Mouse (Mus musculus): ENCODE measurements around the gene Bet1l. TPM values are rescaled to one million over a fixed set of nuclear protein-coding genes. Genes with fewer than 3 reads are reported as not detected.

Gene Bet1l
- polyA plus RNA-seq, 1 experiment from 2014 or later = 50.5 TPM

DNA sequence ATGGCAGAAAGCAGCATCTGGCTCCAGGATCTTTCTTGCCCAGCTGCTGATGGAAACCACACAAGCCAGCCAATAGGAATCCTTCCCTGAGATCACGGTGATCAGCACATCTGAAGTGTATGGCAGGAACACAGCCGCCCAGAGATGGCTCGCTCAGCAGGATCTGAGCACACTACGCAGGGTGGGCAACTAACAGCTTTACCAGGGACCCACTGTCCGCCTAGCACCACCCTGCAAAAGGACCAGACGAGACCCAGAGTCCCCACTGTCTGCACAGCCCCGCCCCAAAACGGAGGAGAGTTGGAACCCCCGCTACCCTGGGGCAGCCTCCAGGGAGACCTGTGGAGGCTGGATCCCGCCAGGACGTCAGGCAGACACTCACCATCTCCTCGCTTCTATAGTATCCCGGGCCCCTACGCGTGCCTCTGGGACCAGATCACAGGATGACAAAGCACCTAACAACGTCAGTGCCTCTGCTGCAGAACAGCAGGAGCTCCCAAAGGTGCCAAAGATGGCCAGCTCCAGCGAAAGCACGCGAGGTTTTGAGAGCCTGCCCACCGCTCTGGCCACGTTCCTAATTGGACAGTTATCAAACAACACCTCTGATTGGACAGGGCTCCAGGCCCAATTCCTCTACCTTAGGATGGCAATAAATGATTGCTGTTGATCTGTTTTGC is 35.6 kb downstream of the Bet1l start, which contains the start of gene Zfp941:
TSS of gene Zfp941 (minus strand) at position 526 of the 677 bp plus-strand sequence.
- H3K9ac ChIP-seq = peak within 1 kb of the TSS; percentile 87
- peaks cover 17% of the 10 kb centered on the region; the same call in 1 of the 2 replicates for H3K4me1 ChIP-seq (replicated peaks; ENCODE audit: control insufficient read depth, insufficient read depth, low read length)
- H3K4me2 ChIP-seq (replicated peaks) = peak within 1 kb of the TSS; percentile 63
- DNase-seq (ENCODE audit: low spot score) = peak; percentile 84
- peak; percentile 93 for ATAC-seq (ENCODE audit: low FRiP score)
- H3K9me3 ChIP-seq (ENCODE audit: control insufficient read depth, low read length) = no peaks in the 10 kb centered on the region
- H3K27ac ChIP-seq = peak within 1 kb of the TSS; percentile 95
- 2% methylated on average over 21 of the region's 21 CpGs for WGBS
- peak within 1 kb of the TSS; percentile 75 for H3K4me3 ChIP-seq (replicated peaks; ENCODE audit: low read length)
- H3K27me3 ChIP-seq (ENCODE audit: control insufficient read depth, insufficient read depth, low read length) = no peaks in the 10 kb centered on the region
- H3K36me3 ChIP-seq (replicated peaks; ENCODE audit: control insufficient read depth, insufficient read depth) = peaks cover 7% of the 10 kb centered on the region; the same call in 1 of the 2 replicates

- Histone ChIP-seq H3K4me2 (replicated peaks) (peak overlapping the region; percentile 63), H3K36me3 (replicated peaks; ENCODE audit: control insufficient read depth, insufficient read depth) (peaks cover 7% of the 10 kb centered on the region; the same call in 1 of the 2 replicates), H3K4me1 (replicated peaks; ENCODE audit: control insufficient read depth, insufficient read depth, low read length) (peaks cover 17% of the 10 kb centered on the region; the same call in 1 of the 2 replicates), H3K27ac (peak overlapping the region; percentile 95), H3K4me3 (replicated peaks; ENCODE audit: low read length) (peak overlapping the region; percentile 75), H3K9me3 (ENCODE audit: control insufficient read depth, low read length) (no peaks in the 10 kb centered on the region), H3K27me3 (ENCODE audit: control insufficient read depth, insufficient read depth, low read length) (no peaks in the 10 kb centered on the region), H3K9ac (peak overlapping the region; percentile 87)
- DNase-seq (ENCODE audit: low spot score) (no peak), ATAC-seq (ENCODE audit: low FRiP score) (peak; percentile 60)
- 45% methylated on average over 5 of the region's 5 CpGs for WGBS
Measured at GRCm38 (mm10) chr7:140821305-140821652, 36.1 kb downstream of the Bet1l start.

- no peak for DNase-seq (ENCODE audit: low spot score)
Measured at GRCm38 (mm10) chr7:140820173-140820572, 37.2 kb downstream of the Bet1l start.

GRCm38 (mm10) chr7:140812850-140813249 is 44.5 kb downstream of the Bet1l start:
- 0 out of 2 replicates have a peak, but pooled peaks cover 3% of the 10 kb centered on the region for H3K4me1 ChIP-seq (replicated peaks; ENCODE audit: control insufficient read depth, insufficient read depth, low read length)
- 94% methylated on average over 12 of the region's 12 CpGs for WGBS
- H3K4me3 ChIP-seq (replicated peaks; ENCODE audit: low read length) = no peak overlapping the region

More at GRCm38 (mm10) chr7:140820173-140820572, 37.2 kb downstream of the Bet1l start:
- H3K36me3 ChIP-seq (replicated peaks; ENCODE audit: control insufficient read depth, insufficient read depth) = peaks cover 7% of the 10 kb centered on the region; the same call in 1 of the 2 replicates
- H3K4me2 ChIP-seq (replicated peaks) = peak overlapping the region; percentile 63
- no peaks in the 10 kb centered on the region for H3K27me3 ChIP-seq (ENCODE audit: control insufficient read depth, insufficient read depth, low read length)
- H3K27ac ChIP-seq = no peak overlapping the region
- H3K9me3 ChIP-seq (ENCODE audit: control insufficient read depth, low read length) = no peaks in the 10 kb centered on the region
- peaks cover 17% of the 10 kb centered on the region; the same call in 1 of the 2 replicates for H3K4me1 ChIP-seq (replicated peaks; ENCODE audit: control insufficient read depth, insufficient read depth, low read length)
- WGBS = 55% methylated on average over 4 of the region's 4 CpGs
- H3K4me3 ChIP-seq (replicated peaks; ENCODE audit: low read length) = no peak overlapping the region; the same call in 1 of the 2 replicates
- ATAC-seq (ENCODE audit: low FRiP score) = no peak
- H3K9ac ChIP-seq = no peak overlapping the region

DNA sequence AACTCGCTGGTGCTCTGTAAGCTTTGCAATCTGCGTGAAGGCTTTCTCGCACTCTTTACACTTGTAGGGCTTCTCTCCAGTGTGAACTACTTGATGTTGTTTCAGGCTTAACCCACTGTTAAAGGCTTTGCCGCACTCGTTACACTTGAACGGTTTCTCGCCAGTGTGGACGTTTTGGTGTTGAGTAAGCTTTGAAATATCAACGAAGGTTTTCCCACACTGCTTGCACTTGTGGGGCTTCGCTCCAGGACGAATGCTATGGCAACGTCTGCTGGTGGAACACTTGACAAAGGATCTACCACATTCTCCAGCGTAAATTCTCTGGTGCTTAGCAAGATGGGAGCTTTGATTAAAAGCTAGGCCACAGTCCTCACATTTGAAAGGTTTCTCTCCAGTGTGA is 45.7 kb downstream of the Bet1l start:
- no peak overlapping the region for H3K4me3 ChIP-seq (replicated peaks; ENCODE audit: low read length)
- H3K4me2 ChIP-seq (replicated peaks) = no peak overlapping the region
- WGBS = 79% methylated on average over 13 of the region's 13 CpGs
- H3K9ac ChIP-seq = no peak overlapping the region
- DNase-seq (ENCODE audit: low spot score) (no peak), ATAC-seq (ENCODE audit: low FRiP score) (no peak)
- H3K36me3 ChIP-seq (replicated peaks; ENCODE audit: control insufficient read depth, insufficient read depth) = peaks cover 41% of the 10 kb centered on the region
- H3K9me3 ChIP-seq (ENCODE audit: control insufficient read depth, low read length) = no peaks in the 10 kb centered on the region
- H3K27me3 ChIP-seq (ENCODE audit: control insufficient read depth, insufficient read depth, low read length) = no peaks in the 10 kb centered on the region
- H3K4me1 ChIP-seq (replicated peaks; ENCODE audit: control insufficient read depth, insufficient read depth, low read length) = no peaks in the 10 kb centered on the region
- 0 out of 2 replicates have a peak overlapping the region, but pooled peaks have one; percentile 22 for H3K27ac ChIP-seq

More at GRCm38 (mm10) chr7:140812850-140813249, 44.5 kb downstream of the Bet1l start:
- Histone ChIP-seq H3K36me3 (replicated peaks; ENCODE audit: control insufficient read depth, insufficient read depth) (peaks cover 42% of the 10 kb centered on the region), H3K4me2 (replicated peaks) (no peak overlapping the region), H3K9ac (no peak overlapping the region), H3K9me3 (ENCODE audit: control insufficient read depth, low read length) (no peaks in the 10 kb centered on the region), H3K27ac (no peak overlapping the region), H3K27me3 (ENCODE audit: control insufficient read depth, insufficient read depth, low read length) (no peaks in the 10 kb centered on the region)
- no peak for ATAC-seq (ENCODE audit: low FRiP score)
- no peak for DNase-seq (ENCODE audit: low spot score)

DNA sequence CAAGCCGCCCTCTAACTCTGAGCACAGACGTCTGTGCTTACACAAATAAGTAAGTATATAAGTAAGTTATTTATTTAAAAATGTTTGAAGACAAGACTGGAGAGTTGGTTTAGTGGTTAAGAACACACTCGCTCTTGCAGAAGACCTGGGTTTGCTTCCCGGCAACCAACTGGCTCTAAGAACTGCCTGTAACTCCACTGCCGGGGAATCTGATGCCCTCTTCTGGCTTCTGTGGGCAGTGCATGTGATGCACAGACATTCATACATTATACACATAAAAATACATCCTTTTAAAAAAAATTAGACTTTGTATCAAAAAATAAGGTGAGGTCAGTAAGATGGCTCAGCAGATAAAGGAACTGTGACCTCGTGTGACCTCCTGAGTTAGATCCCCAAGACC is 46.9 kb downstream of the Bet1l start:
- no peak overlapping the region for H3K9ac ChIP-seq
- H3K4me3 ChIP-seq (replicated peaks; ENCODE audit: low read length) = no peak overlapping the region
- H3K36me3 ChIP-seq (replicated peaks; ENCODE audit: control insufficient read depth, insufficient read depth) = peaks cover 41% of the 10 kb centered on the region
- no peak overlapping the region for H3K4me2 ChIP-seq (replicated peaks)
- DNase-seq (ENCODE audit: low spot score) (no peak), ATAC-seq (ENCODE audit: low FRiP score) (no peak)
- no peaks in the 10 kb centered on the region for H3K27me3 ChIP-seq (ENCODE audit: control insufficient read depth, insufficient read depth, low read length)
- H3K9me3 ChIP-seq (ENCODE audit: control insufficient read depth, low read length) = no peaks in the 10 kb centered on the region
- no peaks in the 10 kb centered on the region for H3K4me1 ChIP-seq (replicated peaks; ENCODE audit: control insufficient read depth, insufficient read depth, low read length)
- no peak overlapping the region for H3K27ac ChIP-seq
- 94% methylated on average over 6 of the region's 6 CpGs for WGBS

- H3K9me3 ChIP-seq (ENCODE audit: control insufficient read depth, low read length) = no peaks in the 10 kb centered on the region
- H3K4me3 ChIP-seq (replicated peaks; ENCODE audit: low read length) = no peak overlapping the region
- no peaks in the 10 kb centered on the region for H3K27me3 ChIP-seq (ENCODE audit: control insufficient read depth, insufficient read depth, low read length)
- 18% methylated on average over 1 of the region's 1 CpGs for WGBS
- peaks cover 12% of the 10 kb centered on the region for H3K36me3 ChIP-seq (replicated peaks; ENCODE audit: control insufficient read depth, insufficient read depth)
- H3K9ac ChIP-seq = no peak overlapping the region
- H3K4me1 ChIP-seq (replicated peaks; ENCODE audit: control insufficient read depth, insufficient read depth, low read length) = no peaks in the 10 kb centered on the region
- H3K27ac ChIP-seq = no peak overlapping the region
- ATAC-seq (ENCODE audit: low FRiP score) (peak; percentile 14; the same call in 1 of the 2 replicates), DNase-seq (ENCODE audit: low spot score) (no peak)
- H3K4me2 ChIP-seq (replicated peaks) = no peak overlapping the region
Measured at GRCm38 (mm10) chr7:140805704-140806103, 51.7 kb downstream of the Bet1l start.

Other genes with a start within 250 kb of the Bet1l start
- not detected in 2 replicates for gene Olfr61, start 228.6 kb downstream of the Bet1l start, polyA plus RNA-seq (2014; fragmentation: Nextera tagmentation; extraction: Ambion mirVana)
- gene Olfr53, start 211.1 kb downstream of the Bet1l start, polyA plus RNA-seq (2014; fragmentation: Nextera tagmentation; extraction: Ambion mirVana) = not detected in 2 replicates
- gene Olfr539, start 197.6 kb downstream of the Bet1l start, polyA plus RNA-seq (2014; fragmentation: Nextera tagmentation; extraction: Ambion mirVana) = 0.03 TPM in 1 of 2 replicates, not detected in the other
- gene Olfr45, start 175.6 kb downstream of the Bet1l start, polyA plus RNA-seq (2014; fragmentation: Nextera tagmentation; extraction: Ambion mirVana) = not detected in 2 replicates
- gene Olfr541, start 160.3 kb downstream of the Bet1l start, polyA plus RNA-seq (2014; fragmentation: Nextera tagmentation; extraction: Ambion mirVana) = not detected in 2 replicates
- not detected in 2 replicates for gene Cyp2e1, start 93.8 kb downstream of the Bet1l start, polyA plus RNA-seq (2014; fragmentation: Nextera tagmentation; extraction: Ambion mirVana)
- gene Syce1, start 69.7 kb downstream of the Bet1l start, polyA plus RNA-seq (2014; fragmentation: Nextera tagmentation; extraction: Ambion mirVana) = 0.47 and 0.62 TPM in 2 replicates
- gene Zfp941, start 35.4 kb downstream of the Bet1l start, polyA plus RNA-seq (2014; fragmentation: Nextera tagmentation; extraction: Ambion mirVana) = 33.7 and 33.9 TPM in 2 replicates
- gene Urah, start 22.6 kb downstream of the Bet1l start, polyA plus RNA-seq (2014; fragmentation: Nextera tagmentation; extraction: Ambion mirVana) = 0.31 TPM in 1 of 2 replicates, not detected in the other
- gene Scgb1c1, start 12.0 kb downstream of the Bet1l start, polyA plus RNA-seq (2014; fragmentation: Nextera tagmentation; extraction: Ambion mirVana) = not detected in 2 replicates
- 0.14 TPM in 1 of 2 replicates, not detected in the other for gene Odf3, start 9.8 kb downstream of the Bet1l start, polyA plus RNA-seq (2014; fragmentation: Nextera tagmentation; extraction: Ambion mirVana)
- gene Gm45785, start 1.2 kb downstream of the Bet1l start, polyA plus RNA-seq (2014; fragmentation: Nextera tagmentation; extraction: Ambion mirVana) = 0.35 TPM in 1 of 2 replicates, not detected in the other
- gene Ric8a, start 620 bp downstream of the Bet1l start, polyA plus RNA-seq (2014; fragmentation: Nextera tagmentation; extraction: Ambion mirVana) = 92.8 and 96.6 TPM in 2 replicates
- gene Psmd13, start 24.4 kb upstream of the Bet1l start, polyA plus RNA-seq (2014; fragmentation: Nextera tagmentation; extraction: Ambion mirVana) = 177 and 185 TPM in 2 replicates
- 44.4 and 47.5 TPM in 2 replicates for gene Sirt3, start 24.7 kb upstream of the Bet1l start, polyA plus RNA-seq (2014; fragmentation: Nextera tagmentation; extraction: Ambion mirVana)
- gene Cox8b, start 42.9 kb upstream of the Bet1l start, polyA plus RNA-seq (2014; fragmentation: Nextera tagmentation; extraction: Ambion mirVana) = not detected in 2 replicates
- 0.60 and 1.4 TPM in 2 replicates for gene Nlrp6, start 63.3 kb upstream of the Bet1l start, polyA plus RNA-seq (2014; fragmentation: Nextera tagmentation; extraction: Ambion mirVana)
- gene Pgghg, start 83.8 kb upstream of the Bet1l start, polyA plus RNA-seq (2014; fragmentation: Nextera tagmentation; extraction: Ambion mirVana) = 8.2 and 9.2 TPM in 2 replicates
- 0.55 TPM in 1 of 2 replicates, not detected in the other for gene Ifitm5, start 92.7 kb upstream of the Bet1l start, polyA plus RNA-seq (2014; fragmentation: Nextera tagmentation; extraction: Ambion mirVana)
- gene Gm45717, start 98.4 kb upstream of the Bet1l start, polyA plus RNA-seq (2014; fragmentation: Nextera tagmentation; extraction: Ambion mirVana) = not detected in 2 replicates
- 201 and 234 TPM in 2 replicates for gene Ifitm2, start 98.4 kb upstream of the Bet1l start, polyA plus RNA-seq (2014; fragmentation: Nextera tagmentation; extraction: Ambion mirVana)
- 16.8 and 21.9 TPM in 2 replicates for gene Ifitm1, start 109.6 kb upstream of the Bet1l start, polyA plus RNA-seq (2014; fragmentation: Nextera tagmentation; extraction: Ambion mirVana)
- 28.3 and 45.1 TPM in 2 replicates for gene Ifitm3, start 153.2 kb upstream of the Bet1l start, polyA plus RNA-seq (2014; fragmentation: Nextera tagmentation; extraction: Ambion mirVana)
- 0.95 and 1.1 TPM in 2 replicates for gene Ifitm6, start 160.3 kb upstream of the Bet1l start, polyA plus RNA-seq (2014; fragmentation: Nextera tagmentation; extraction: Ambion mirVana)
- gene Gm17387, start 171.6 kb upstream of the Bet1l start, polyA plus RNA-seq (2014; fragmentation: Nextera tagmentation; extraction: Ambion mirVana) = not detected in 2 replicates
- 38.4 and 41.5 TPM in 2 replicates for gene B4galnt4, start 203.5 kb upstream of the Bet1l start, polyA plus RNA-seq (2014; fragmentation: Nextera tagmentation; extraction: Ambion mirVana)
- not detected in 2 replicates for gene Pkp3, start 220.6 kb upstream of the Bet1l start, polyA plus RNA-seq (2014; fragmentation: Nextera tagmentation; extraction: Ambion mirVana)
- gene Sigirr, start 243.0 kb upstream of the Bet1l start, polyA plus RNA-seq (2014; fragmentation: Nextera tagmentation; extraction: Ambion mirVana) = 2.5 and 3.1 TPM in 2 replicates

Measured in hindbrain, embryonic 14.5 days (tissue).